Mouse (Mus musculus): Measurements from ENCODE around the gene Mcidas. TPM values are rescaled to one million over a fixed set of nuclear protein-coding genes. Genes with fewer than 3 reads are reported as not detected.

Mcidas gene
- polyA plus RNA-seq, 1 experiment from 2014 or later = not detected

- H3K9ac ChIP-seq (ENCODE audit: low read depth, low read length) = no peak overlapping the region
- H3K4me3 ChIP-seq (ENCODE audit: low read depth, low read length) = peak overlapping the region; percentile 57
- H3K4me1 ChIP-seq (replicated peaks; ENCODE audit: control insufficient read depth, insufficient read depth, low read length) = 0 out of 2 replicates have a peak, but pooled peaks cover 7% of the 10 kb centered on the region
- H3K27ac ChIP-seq (ENCODE audit: low read depth, low read length) = no peak overlapping the region
- peaks cover 82% of the 10 kb centered on the region for H3K27me3 ChIP-seq (replicated peaks; ENCODE audit: control insufficient read depth, insufficient read depth, low read length)
- no peaks in the 10 kb centered on the region for H3K9me3 ChIP-seq (ENCODE audit: control insufficient read depth)
- TF ChIP-seq CTCF (IDR thresholded peaks at IDR 0.05; ENCODE audit: low read depth) = no peak
- whole genome bisulfite sequencing = 2% methylated on average over 19 of the region's 19 CpGs
- H3K36me3 ChIP-seq (ENCODE audit: control insufficient read depth, insufficient read depth) = no peaks in the 10 kb centered on the region
- H3K4me2 ChIP-seq (replicated peaks; ENCODE audit: low read depth) = peak overlapping the region; percentile 98
- no peak for ATAC-seq
Measured at GRCm38 (mm10) chr13:112988866-112989265, 4.8 kb upstream of the Mcidas start.

- Histone ChIP-seq H3K9ac (ENCODE audit: low read depth, low read length) (no peak overlapping the region), H3K4me2 (replicated peaks; ENCODE audit: low read depth) (no peak overlapping the region), H3K36me3 (ENCODE audit: control insufficient read depth, insufficient read depth) (no peaks in the 10 kb centered on the region), H3K27ac (ENCODE audit: low read depth, low read length) (no peak overlapping the region), H3K27me3 (replicated peaks; ENCODE audit: control insufficient read depth, insufficient read depth, low read length) (peaks cover 85% of the 10 kb centered on the region), H3K4me3 (ENCODE audit: low read depth, low read length) (no peak overlapping the region), H3K4me1 (replicated peaks; ENCODE audit: control insufficient read depth, insufficient read depth, low read length) (0 out of 2 replicates have a peak, but pooled peaks cover 7% of the 10 kb centered on the region), H3K9me3 (ENCODE audit: control insufficient read depth) (no peaks in the 10 kb centered on the region)
- WGBS = under 1% methylated on average over 23 of the region's 23 CpGs
- ATAC-seq = no peak
- no peak for TF ChIP-seq CTCF (IDR thresholded peaks at IDR 0.05; ENCODE audit: low read depth)
Measured at GRCm38 (mm10) chr13:112989541-112989940, 4.1 kb upstream of the Mcidas start.

GRCm38 (mm10) chr13:112990346-112990745 is 3.3 kb upstream of the Mcidas start:
- Histone ChIP-seq H3K4me1 (replicated peaks; ENCODE audit: control insufficient read depth, insufficient read depth, low read length) (0 out of 2 replicates have a peak, but pooled peaks cover 7% of the 10 kb centered on the region), H3K36me3 (ENCODE audit: control insufficient read depth, insufficient read depth) (no peaks in the 10 kb centered on the region)
- TF ChIP-seq CTCF (IDR thresholded peaks at IDR 0.05; ENCODE audit: low read depth) = no peak

GRCm38 (mm10) chr13:112994191-112994590 is 546 bp downstream of the Mcidas start:
- TF ChIP-seq CTCF (IDR thresholded peaks at IDR 0.05; ENCODE audit: low read depth) = peak; percentile 88
- Histone ChIP-seq H3K9me3 (ENCODE audit: control insufficient read depth) (no peaks in the 10 kb centered on the region), H3K27ac (ENCODE audit: low read depth, low read length) (no peak overlapping the region), H3K9ac (ENCODE audit: low read depth, low read length) (no peak overlapping the region), H3K4me3 (ENCODE audit: low read depth, low read length) (peak overlapping the region; percentile 41), H3K36me3 (ENCODE audit: control insufficient read depth, insufficient read depth) (no peaks in the 10 kb centered on the region), H3K4me2 (replicated peaks; ENCODE audit: low read depth) (peak overlapping the region; percentile 80), H3K4me1 (replicated peaks; ENCODE audit: control insufficient read depth, insufficient read depth, low read length) (0 out of 2 replicates have a peak, but pooled peaks cover 3% of the 10 kb centered on the region), H3K27me3 (replicated peaks; ENCODE audit: control insufficient read depth, insufficient read depth, low read length) (peaks cover 86% of the 10 kb centered on the region)
- ATAC-seq = peak; percentile 55; the same call in 1 of the 2 replicates
- under 1% methylated on average over 25 of the region's 25 CpGs for WGBS

More at GRCm38 (mm10) chr13:112990346-112990745, 3.3 kb upstream of the Mcidas start:
- Histone ChIP-seq H3K9me3 (ENCODE audit: control insufficient read depth) (no peaks in the 10 kb centered on the region), H3K27ac (ENCODE audit: low read depth, low read length) (no peak overlapping the region), H3K4me2 (replicated peaks; ENCODE audit: low read depth) (0 out of 2 replicates have a peak overlapping the region, but pooled peaks have one; percentile 13), H3K9ac (ENCODE audit: low read depth, low read length) (no peak overlapping the region), H3K4me3 (ENCODE audit: low read depth, low read length) (no peak overlapping the region), H3K27me3 (replicated peaks; ENCODE audit: control insufficient read depth, insufficient read depth, low read length) (peaks cover 91% of the 10 kb centered on the region)
- ATAC-seq = no peak
- WGBS = 25% methylated on average over 4 of the region's 4 CpGs

GRCm38 (mm10) chr13:112996407-112996806 is 2.8 kb downstream of the Mcidas start:
- H3K27ac ChIP-seq (ENCODE audit: low read depth, low read length) = no peak overlapping the region
- no peak overlapping the region for H3K9ac ChIP-seq (ENCODE audit: low read depth, low read length)
- H3K4me2 ChIP-seq (replicated peaks; ENCODE audit: low read depth) = no peak overlapping the region
- peaks cover 72% of the 10 kb centered on the region for H3K27me3 ChIP-seq (replicated peaks; ENCODE audit: control insufficient read depth, insufficient read depth, low read length)
- H3K36me3 ChIP-seq (ENCODE audit: control insufficient read depth, insufficient read depth) = no peaks in the 10 kb centered on the region
- H3K4me3 ChIP-seq (ENCODE audit: low read depth, low read length) = no peak overlapping the region
- WGBS = 45% methylated on average over 4 of the region's 4 CpGs
- 0 out of 2 replicates have a peak, but pooled peaks cover 3% of the 10 kb centered on the region for H3K4me1 ChIP-seq (replicated peaks; ENCODE audit: control insufficient read depth, insufficient read depth, low read length)
- TF ChIP-seq CTCF (IDR thresholded peaks at IDR 0.05; ENCODE audit: low read depth) = no peak
- H3K9me3 ChIP-seq (ENCODE audit: control insufficient read depth) = no peaks in the 10 kb centered on the region
- ATAC-seq = no peak

GRCm38 (mm10) chr13:112997369-112997768 is 3.7 kb downstream of the Mcidas start:
- 69% methylated on average over 6 of the region's 6 CpGs for WGBS
- no peak for TF ChIP-seq CTCF (IDR thresholded peaks at IDR 0.05; ENCODE audit: low read depth)
- ATAC-seq = no peak
- Histone ChIP-seq H3K9me3 (ENCODE audit: control insufficient read depth) (no peaks in the 10 kb centered on the region), H3K4me1 (replicated peaks; ENCODE audit: control insufficient read depth, insufficient read depth, low read length) (0 out of 2 replicates have a peak, but pooled peaks cover 3% of the 10 kb centered on the region), H3K27ac (ENCODE audit: low read depth, low read length) (no peak overlapping the region), H3K36me3 (ENCODE audit: control insufficient read depth, insufficient read depth) (no peaks in the 10 kb centered on the region), H3K9ac (ENCODE audit: low read depth, low read length) (no peak overlapping the region), H3K4me3 (ENCODE audit: low read depth, low read length) (no peak overlapping the region), H3K27me3 (replicated peaks; ENCODE audit: control insufficient read depth, insufficient read depth, low read length) (peaks cover 68% of the 10 kb centered on the region), H3K4me2 (replicated peaks; ENCODE audit: low read depth) (no peak overlapping the region)

All from intestine, postnatal 0 days (tissue).